Mouse (Mus musculus) cortical plate, adult 2 months (tissue): Measurements from ENCODE around the gene Sdha.

Experiments
- CTCF ChIP-seq: fragments of 200-500 bp; IDR thresholded peaks from 2 replicates; pipeline ENCODE4 v1.5.1; 2011; ENCODE audit warnings: mild to moderate bottlenecking, control low read depth, low read length; ENCODE audit not compliant: insufficient read depth; ENCODE audit errors: extremely low read depth
- POLR2A ChIP-seq: fragments of 200-500 bp; IDR thresholded peaks from 2 replicates; pipeline ENCODE4 v1.6.1; 2011; ENCODE audit warnings: mild to moderate bottlenecking, low read length, control low read depth; ENCODE audit not compliant: insufficient read depth; ENCODE audit errors: extremely low read depth

DNA sequence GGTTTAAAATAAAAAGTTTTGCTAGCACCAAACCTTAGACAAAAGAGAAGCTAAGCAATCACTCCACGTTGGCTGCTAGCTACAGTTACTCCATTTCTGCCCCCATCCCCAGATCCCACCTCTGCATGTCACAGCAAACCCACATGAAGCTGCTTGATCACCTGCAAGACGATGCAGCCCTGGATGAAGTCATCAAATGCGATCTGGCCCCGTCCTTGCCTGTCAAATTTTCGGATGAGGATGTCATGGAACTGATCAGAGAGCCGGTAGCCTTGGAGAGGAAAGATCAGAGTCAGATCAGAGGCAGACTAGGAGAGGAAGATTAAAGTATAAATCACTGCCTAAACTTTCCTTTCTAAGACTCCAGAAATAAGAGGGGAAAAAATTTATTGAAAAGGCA lies 44.7 kb downstream of the Sdha start:
- TF ChIP-seq CTCF: no peak
- no peak for TF ChIP-seq POLR2A
